Mouse (Mus musculus) kidney, embryonic 14.5 days (tissue): Measurements from ENCODE around the gene Fbxo45. TPM values are rescaled to one million over a fixed set of nuclear protein-coding genes. Genes with fewer than 3 reads are reported as not detected.

Experiments used
- ATAC-seq: fragments of 200-750 bp; cut with Nextera tagmentation; 2 replicates; pipeline ENCODE4 v1.8.0; 2017; ENCODE audit warnings: moderate number of reproducible peaks, mild to moderate bottlenecking, moderate TSS enrichment, moderate library complexity; ENCODE audit not compliant: low FRiP score, low TSS enrichment
- H3K27ac ChIP-seq: fragments of 300-500 bp; sonication (generic); 2 replicates; pipeline ENCODE4 v1.5.1; 2014; ENCODE audit warnings: low read depth, mild to moderate bottlenecking, low read length, moderate library complexity, mixed read lengths
- H3K27me3 ChIP-seq: fragments of 300-500 bp; sonication (generic); 2 replicates; pipeline ENCODE4 v1.6.1; 2014; ENCODE audit warnings: mild to moderate bottlenecking, low read length; ENCODE audit not compliant: control insufficient read depth, insufficient read depth
- H3K36me3 ChIP-seq: fragments of 300-500 bp; sonication (generic); 2 replicates; pipeline ENCODE4 v1.6.1; 2014; ENCODE audit warnings: low read length, mixed read lengths; ENCODE audit not compliant: control insufficient read depth, insufficient read depth
- H3K4me1 ChIP-seq: fragments of 300-500 bp; sonication (generic); 2 replicates; pipeline ENCODE4 v1.6.1; 2014; ENCODE audit warnings: low read length, mixed read lengths; ENCODE audit not compliant: control insufficient read depth, insufficient read depth
- H3K4me2 ChIP-seq: fragments of 300-500 bp; sonication (generic); replicated peaks from 2 replicates; pipeline ENCODE4 v1.6.1; 2014; ENCODE audit warnings: low read depth, mild to moderate bottlenecking, low read length
- H3K4me3 ChIP-seq: fragments of 300-500 bp; sonication (generic); 2 replicates; pipeline ENCODE4 v1.5.1; 2014; ENCODE audit warnings: mild to moderate bottlenecking, low read length
- H3K9ac ChIP-seq: fragments of 300-500 bp; sonication (generic); 2 replicates; pipeline ENCODE4 v1.6.1; 2014; ENCODE audit warnings: low read depth, mild to moderate bottlenecking, low read length, moderate library complexity
- H3K9me3 ChIP-seq: fragments of 300-500 bp; sonication (generic); 2 replicates; pipeline ENCODE4 v1.6.1; 2016; ENCODE audit warnings: low read length; ENCODE audit not compliant: control insufficient read depth
- WGBS: fragments of 180-500 bp; shearing (Covaris S2); extraction: QIAGEN DNeasy Blood & Tissue Kit; methylation state at CpG from one replicate; pipeline ENCODE4 v1.1.7; 2014; 5-methylcytosine and 5-hydroxymethylcytosine counted together
- polyA plus RNA-seq: library from polyadenylated mRNA; unstranded; fragments of >200 nt; fragmentation: Nextera tagmentation; extraction: Ambion mirVana; gene quantifications from 2 replicates; pipeline ENCODE4 v1.2.1, GENCODE M21; 2014

The Fbxo45 gene
- 10.8 and 14.5 TPM in 2 replicates for polyA plus RNA-seq

DNA sequence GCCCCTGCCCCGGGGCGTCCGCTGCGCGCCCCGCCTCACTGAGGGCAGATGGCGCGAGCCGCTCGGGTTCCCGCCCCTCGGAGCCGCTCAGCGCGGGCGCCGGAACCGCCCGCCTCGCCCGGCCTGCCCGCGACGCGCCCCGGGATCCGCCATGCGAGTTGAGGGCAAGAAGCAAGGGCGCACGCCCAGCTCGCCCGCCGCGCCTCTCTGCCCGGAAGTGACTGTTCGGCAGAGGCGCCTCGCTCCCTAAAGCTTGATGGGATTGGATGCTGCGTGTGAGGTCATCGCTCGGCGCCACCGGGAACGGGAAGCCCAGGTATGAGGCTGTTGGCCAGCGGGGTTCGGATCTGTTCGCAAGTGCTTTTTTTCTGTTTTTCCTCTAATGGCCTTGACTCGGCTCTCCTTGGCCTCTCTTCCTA, at the start of gene Fbxo45, which contains the start of gene Wdr53:
TSS of gene Fbxo45 (minus strand) at position 207 of the 419 bp plus-strand sequence.
TSS of gene Wdr53 (plus strand) at position 276 of the 419 bp plus-strand sequence.
- peak within 1 kb of the TSS; percentile 83 for H3K27ac ChIP-seq
- H3K4me2 ChIP-seq: peak within 1 kb of the TSS; percentile 65
- H3K9me3 ChIP-seq: no peaks in the 10 kb centered on the region
- peaks cover under 1% of the 10 kb centered on the region; the same call in 1 of the 2 replicates for H3K36me3 ChIP-seq
- WGBS: under 1% methylated on average over 47 of the region's 48 CpGs
- peak; percentile 98 for ATAC-seq
- H3K9ac ChIP-seq: peak within 1 kb of the TSS; percentile 79
- H3K4me3 ChIP-seq: peak within 1 kb of the TSS; percentile 77
- peaks cover 11% of the 10 kb centered on the region for H3K4me1 ChIP-seq
- no peaks in the 10 kb centered on the region for H3K27me3 ChIP-seq

DNA sequence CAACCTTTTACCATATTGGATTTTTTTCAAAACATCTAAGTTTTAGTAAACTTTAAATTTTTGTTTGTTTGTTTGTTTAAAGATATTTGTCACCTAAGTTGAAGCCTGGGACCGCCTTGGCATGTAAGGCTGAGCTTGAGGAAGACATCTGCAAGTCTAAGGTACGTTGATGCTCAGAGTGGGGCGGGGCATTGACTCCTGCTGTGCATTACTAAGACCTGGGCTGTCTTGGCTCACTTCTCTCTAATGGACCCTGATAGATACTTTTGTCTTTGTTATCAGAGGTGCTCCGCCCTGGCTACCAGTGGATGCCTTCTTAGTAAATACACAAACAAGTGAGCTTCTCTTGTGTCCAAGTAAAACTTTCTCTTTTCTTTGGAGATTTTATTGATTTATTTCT, 44.9 kb upstream of the Fbxo45 start:
- no peaks in the 10 kb centered on the region for H3K9me3 ChIP-seq
- no peaks in the 10 kb centered on the region for H3K27me3 ChIP-seq
- no peak overlapping the region for H3K9ac ChIP-seq
- H3K4me1 ChIP-seq: no peaks in the 10 kb centered on the region
- H3K4me3 ChIP-seq: no peak overlapping the region
- H3K27ac ChIP-seq: no peak overlapping the region
- peaks cover 52% of the 10 kb centered on the region for H3K36me3 ChIP-seq
- 97% methylated on average over 4 of the region's 4 CpGs for WGBS
- ATAC-seq: no peak
- no peak overlapping the region for H3K4me2 ChIP-seq

DNA sequence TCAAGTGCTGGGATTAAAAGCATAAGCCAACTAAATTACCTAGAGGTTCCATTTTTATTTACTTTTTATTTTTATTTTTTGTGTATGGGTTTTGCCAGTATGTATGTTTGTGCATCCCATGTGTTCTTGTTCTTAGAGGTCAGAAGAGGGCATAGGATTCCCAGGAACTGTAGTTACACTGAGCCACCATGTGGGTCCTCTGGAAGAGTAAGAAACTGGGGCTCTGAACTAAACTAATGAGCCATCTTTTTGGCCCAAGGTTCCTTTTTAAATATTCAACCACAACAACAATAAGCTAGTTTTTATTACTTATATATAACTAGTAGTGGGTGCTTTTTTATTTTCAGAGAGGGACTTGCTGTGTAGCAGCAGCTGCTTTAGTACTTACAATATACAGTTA, 35.6 kb upstream of the Fbxo45 start:
- no peak for ATAC-seq
- H3K4me2 ChIP-seq: no peak overlapping the region
- H3K9ac ChIP-seq: no peak overlapping the region

DNA sequence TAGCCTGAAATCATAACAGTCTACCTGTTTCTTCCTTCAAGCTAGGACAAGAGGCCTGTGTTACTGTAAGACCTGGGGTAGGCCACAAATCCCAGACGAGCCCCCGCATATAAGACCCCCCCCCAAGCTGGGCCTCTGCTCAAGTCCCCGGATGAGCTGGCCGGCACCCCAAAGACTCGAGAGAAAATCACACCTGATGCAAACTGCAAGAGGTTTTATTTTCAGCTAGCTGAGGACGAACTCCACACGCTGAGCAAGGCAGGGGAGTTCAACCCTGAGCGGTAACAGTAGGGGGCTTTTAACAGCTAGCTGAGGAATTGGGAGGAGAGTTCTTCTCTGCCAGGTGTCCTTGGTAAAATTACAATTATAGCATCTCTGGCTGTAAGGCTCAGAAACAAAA, 33.3 kb upstream of the Fbxo45 start:
- no peak for ATAC-seq
- Histone ChIP-seq H3K9ac (no peak overlapping the region), H3K27ac (no peak overlapping the region), H3K4me1 (peaks cover 6% of the 10 kb centered on the region; the same call in 1 of the 2 replicates), H3K4me2 (no peak overlapping the region), H3K9me3 (peaks cover 7% of the 10 kb centered on the region; the same call in 1 of the 2 replicates), H3K36me3 (peaks cover 31% of the 10 kb centered on the region), H3K4me3 (no peak overlapping the region; the same call in 1 of the 2 replicates), H3K27me3 (no peaks in the 10 kb centered on the region)
- 95% methylated on average over 8 of the region's 8 CpGs for WGBS

More for the DNA sequence above, 35.6 kb upstream of the Fbxo45 start:
- no peaks in the 10 kb centered on the region for H3K27me3 ChIP-seq
- peaks cover 7% of the 10 kb centered on the region; the same call in 1 of the 2 replicates for H3K9me3 ChIP-seq
- H3K36me3 ChIP-seq: peaks cover 53% of the 10 kb centered on the region
- 0 out of 2 replicates have a peak, but pooled peaks cover 6% of the 10 kb centered on the region for H3K4me1 ChIP-seq
- no peak overlapping the region for H3K27ac ChIP-seq
- no peak overlapping the region for H3K4me3 ChIP-seq

DNA sequence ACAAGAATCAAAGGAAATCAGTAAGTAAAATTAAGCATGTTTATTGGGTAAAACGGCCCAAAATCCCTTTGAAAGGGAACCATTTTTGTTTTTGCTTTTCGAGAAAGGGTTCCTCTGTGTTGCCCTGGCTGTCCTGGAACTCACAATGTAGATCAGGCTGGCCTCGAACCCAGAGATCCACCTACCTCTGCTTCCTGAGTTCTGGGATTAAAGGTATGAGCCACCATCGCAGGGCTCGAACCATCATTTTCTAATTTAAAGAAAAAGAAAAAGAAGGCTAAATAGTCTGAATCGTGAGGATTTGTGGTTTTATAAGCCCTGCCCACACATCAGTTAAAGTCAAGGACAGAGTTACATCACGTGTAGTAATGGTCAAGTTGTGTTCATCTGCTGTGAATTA, 31.4 kb upstream of the Fbxo45 start:
- WGBS: 54% methylated on average over 7 of the region's 7 CpGs
- no peaks in the 10 kb centered on the region for H3K27me3 ChIP-seq
- peaks cover 7% of the 10 kb centered on the region; the same call in 1 of the 2 replicates for H3K9me3 ChIP-seq
- H3K36me3 ChIP-seq: peaks cover 13% of the 10 kb centered on the region; the same call in 1 of the 2 replicates
- H3K4me1 ChIP-seq: peaks cover 6% of the 10 kb centered on the region; the same call in 1 of the 2 replicates
- peak overlapping the region; percentile 54 for H3K4me2 ChIP-seq
- ATAC-seq: no peak
- H3K4me3 ChIP-seq: peak overlapping the region; percentile 87
- peak overlapping the region; percentile 94 for H3K9ac ChIP-seq
- H3K27ac ChIP-seq: peak overlapping the region; percentile 97; the same call in 1 of the 2 replicates

DNA sequence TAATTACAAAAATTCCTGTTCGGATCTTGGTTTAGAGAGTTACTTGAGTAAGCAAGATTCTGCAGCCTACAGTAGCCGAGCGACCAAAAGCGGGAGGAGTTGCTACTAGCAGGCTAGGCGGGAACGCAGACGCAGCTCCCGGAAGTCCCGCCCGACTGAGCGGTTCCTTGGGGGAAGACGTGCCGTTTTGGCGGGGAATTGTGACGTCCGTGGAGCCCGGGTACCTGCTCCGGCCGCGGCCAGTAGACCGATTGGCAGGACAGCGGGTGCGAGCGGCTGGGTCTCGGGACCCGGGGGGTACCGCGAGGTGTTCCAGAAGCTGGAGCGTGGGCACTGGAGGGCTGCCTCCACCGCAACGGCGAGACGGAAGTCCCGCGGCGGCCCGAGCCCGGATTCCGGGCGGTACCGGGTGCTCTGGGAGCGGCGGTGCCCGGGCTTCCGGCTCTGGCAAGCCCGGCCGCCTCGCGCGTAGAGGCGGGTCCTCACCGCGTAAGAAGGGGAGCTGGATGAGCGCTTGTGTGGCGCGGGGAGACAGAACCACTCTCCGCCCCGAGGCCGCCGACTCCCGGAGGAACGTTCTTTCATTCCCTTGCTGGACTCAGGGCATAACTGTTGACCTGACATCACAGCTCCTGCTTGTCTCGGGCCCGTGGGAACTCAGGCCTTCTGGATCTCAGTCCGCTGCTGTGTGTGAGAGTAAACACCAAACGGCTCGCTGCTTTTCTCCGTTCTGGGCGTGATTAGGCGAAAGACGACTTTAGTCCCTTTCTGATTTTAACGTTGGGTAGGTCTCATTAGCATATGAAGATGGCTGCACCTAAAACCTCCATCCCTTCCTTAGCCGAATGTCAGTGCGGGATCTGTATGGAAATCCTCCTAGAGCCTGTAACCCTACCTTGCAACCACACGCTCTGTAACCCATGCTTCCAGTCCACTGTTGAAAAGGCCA, 30.6 kb upstream of the Fbxo45 start, which contains the start of gene Rnf168:
TSS of gene Rnf168 (plus strand) at position 152 of the 949 bp plus-strand sequence.
- Histone ChIP-seq H3K27me3 (no peaks in the 10 kb centered on the region), H3K4me3 (peak within 1 kb of the TSS; percentile 87), H3K9me3 (peaks cover 7% of the 10 kb centered on the region; the same call in 1 of the 2 replicates), H3K9ac (peak within 1 kb of the TSS; percentile 94), H3K27ac (peak within 1 kb of the TSS; percentile 97), H3K4me1 (peaks cover 6% of the 10 kb centered on the region; the same call in 1 of the 2 replicates), H3K36me3 (peaks cover 5% of the 10 kb centered on the region; the same call in 1 of the 2 replicates), H3K4me2 (peak within 1 kb of the TSS; percentile 54)
- WGBS: under 1% methylated on average over 75 of the region's 75 CpGs
- ATAC-seq: peak; percentile 94

DNA sequence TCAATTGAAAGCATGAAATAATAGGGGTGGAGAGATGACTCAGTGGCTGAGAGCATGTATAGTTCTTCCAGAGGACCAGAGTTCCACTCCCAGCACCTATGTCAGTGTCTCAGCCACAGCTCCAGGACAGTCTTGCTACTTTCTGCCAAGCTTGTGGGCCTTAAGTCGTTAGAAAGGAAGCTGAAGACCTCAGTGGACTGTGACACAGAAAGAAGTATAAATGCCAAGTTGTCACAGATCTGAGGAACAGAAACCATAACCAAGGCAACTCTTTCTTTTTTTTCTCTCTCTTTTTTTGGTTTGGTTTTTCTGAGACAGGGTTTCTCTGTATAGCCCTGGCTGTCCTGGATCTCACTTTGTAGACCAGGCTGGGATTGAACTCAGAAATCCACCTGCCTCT, 28.9 kb upstream of the Fbxo45 start:
- ATAC-seq: no peak
- Histone ChIP-seq H3K36me3 (peaks cover 3% of the 10 kb centered on the region; the same call in 1 of the 2 replicates), H3K9ac (no peak overlapping the region), H3K4me3 (no peak overlapping the region), H3K27ac (no peak overlapping the region), H3K9me3 (peaks cover 7% of the 10 kb centered on the region; the same call in 1 of the 2 replicates), H3K4me1 (peaks cover 6% of the 10 kb centered on the region; the same call in 1 of the 2 replicates), H3K27me3 (no peaks in the 10 kb centered on the region), H3K4me2 (no peak overlapping the region)
- WGBS: 69% methylated on average over 1 of the region's 1 CpGs

DNA sequence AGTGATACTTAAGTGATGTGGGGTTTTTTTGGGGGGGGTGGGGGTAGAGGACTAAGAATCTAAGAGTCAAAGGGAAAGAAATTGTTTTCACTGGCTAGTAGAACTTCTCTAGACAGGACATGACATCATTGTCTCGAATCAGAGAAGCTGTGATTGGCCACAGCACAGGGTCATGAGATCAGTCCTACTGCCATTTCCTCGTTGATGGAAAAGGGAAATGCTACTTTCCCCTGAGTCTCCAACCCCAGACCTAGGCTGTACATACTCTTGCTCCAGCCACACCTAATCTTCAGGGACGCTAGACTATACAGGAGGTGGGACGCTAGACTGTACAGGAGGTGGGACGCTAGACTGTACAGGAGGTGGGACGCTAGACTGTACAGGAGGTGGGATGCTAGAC, 28.1 kb upstream of the Fbxo45 start:
- no peak overlapping the region for H3K4me2 ChIP-seq
- H3K9me3 ChIP-seq: peaks cover 5% of the 10 kb centered on the region; the same call in 1 of the 2 replicates
- H3K4me1 ChIP-seq: peaks cover 6% of the 10 kb centered on the region; the same call in 1 of the 2 replicates
- no peak for ATAC-seq
- no peaks in the 10 kb centered on the region for H3K27me3 ChIP-seq
- H3K4me3 ChIP-seq: no peak overlapping the region
- 89% methylated on average over 6 of the region's 6 CpGs for WGBS
- H3K27ac ChIP-seq: no peak overlapping the region
- H3K36me3 ChIP-seq: no peaks in the 10 kb centered on the region; the same call in 1 of the 2 replicates
- no peak overlapping the region for H3K9ac ChIP-seq
